Mouse (Mus musculus) limb, embryonic 15.5 days (tissue): ENCODE results near the gene Hlcs. TPM values are rescaled to one million over a fixed set of nuclear protein-coding genes. Genes with fewer than 3 reads are reported as not detected.

Source experiments
- ATAC-seq: fragments of 200-750 bp; cut with Nextera tagmentation; 2 replicates; pipeline ENCODE4 v1.8.0; 2017; ENCODE audit warnings: low read depth, moderate TSS enrichment; ENCODE audit not compliant: insufficient number of reproducible peaks, low FRiP score, low TSS enrichment
- H3K27ac ChIP-seq: fragments of 300-500 bp; sonication (generic); 2 replicates; pipeline ENCODE4 v1.5.1; 2015; ENCODE audit warnings: moderate library complexity, mild to moderate bottlenecking, inconsistent platforms
- H3K27me3 ChIP-seq: fragments of 300-500 bp; sonication (generic); 2 replicates; pipeline ENCODE4 v1.6.1; 2015; ENCODE audit warnings: inconsistent platforms
- H3K36me3 ChIP-seq: fragments of 300-500 bp; sonication (generic); 2 replicates; pipeline ENCODE4 v1.6.1; 2015; ENCODE audit warnings: inconsistent platforms
- H3K4me1 ChIP-seq: fragments of 300-500 bp; sonication (generic); 2 replicates; pipeline ENCODE4 v1.6.1; 2015; ENCODE audit warnings: inconsistent platforms
- H3K4me2 ChIP-seq: fragments of 300-500 bp; sonication (generic); 2 replicates; pipeline ENCODE4 v1.6.1; 2015; ENCODE audit warnings: mild to moderate bottlenecking, inconsistent platforms
- H3K4me3 ChIP-seq: fragments of 300-500 bp; sonication (generic); 2 replicates; pipeline ENCODE4 v1.5.1; 2015; ENCODE audit warnings: mild to moderate bottlenecking, inconsistent platforms
- H3K9ac ChIP-seq: fragments of 300-500 bp; sonication (generic); 2 replicates; pipeline ENCODE4 v1.6.1; 2015; ENCODE audit warnings: inconsistent platforms
- H3K9me3 ChIP-seq: fragments of 300-500 bp; sonication (generic); 2 replicates; pipeline ENCODE4 v1.6.1; 2016; ENCODE audit warnings: inconsistent platforms
- WGBS: fragments of 180-500 bp; shearing (Covaris S2); methylation state at CpG from one replicate; pipeline ENCODE4 v1.1.7; 2015; 5-methylcytosine and 5-hydroxymethylcytosine counted together
- microRNA-seq: library from miRNA; unstranded; fragments of <30 nt; microRNA quantifications from one replicate; pipeline ENCODE4, GENCODE M21; 2016
- polyA plus RNA-seq: library from polyadenylated mRNA; unstranded; fragments of >200 nt; fragmentation: Nextera tagmentation; extraction: Ambion mirVana; gene quantifications from 2 replicates; pipeline ENCODE4 v1.2.1, GENCODE M21; 2015

Hlcs gene
- polyA plus RNA-seq, 1 experiment from 2014 or later: 7.8 TPM

- no peak overlapping the region for H3K4me3 ChIP-seq
- no peak overlapping the region for H3K4me2 ChIP-seq
- WGBS: 5% methylated on average over 46 of the region's 46 CpGs
- H3K36me3 ChIP-seq: no peaks in the 10 kb centered on the region
- peaks cover 47% of the 10 kb centered on the region for H3K4me1 ChIP-seq
- no peak overlapping the region for H3K9ac ChIP-seq
- ATAC-seq: no peak
- H3K27me3 ChIP-seq: peaks cover 95% of the 10 kb centered on the region
- no peak overlapping the region for H3K27ac ChIP-seq
- no peaks in the 10 kb centered on the region for H3K9me3 ChIP-seq
These were observed 230.2 kb downstream of the Hlcs start for GRCm38 (mm10) chr16:94082960-94083847.

GRCm38 (mm10) chr16:94081996-94082708 is 231.2 kb downstream of the Hlcs start:
- Histone ChIP-seq H3K27me3 (peaks cover 94% of the 10 kb centered on the region), H3K4me1 (peaks cover 44% of the 10 kb centered on the region), H3K4me2 (no peak overlapping the region), H3K27ac (no peak overlapping the region), H3K9ac (no peak overlapping the region), H3K4me3 (no peak overlapping the region), H3K36me3 (no peaks in the 10 kb centered on the region), H3K9me3 (no peaks in the 10 kb centered on the region)
- WGBS: 10% methylated on average over 8 of the region's 8 CpGs
- no peak for ATAC-seq

- no peak for ATAC-seq
These were observed 231.8 kb downstream of the Hlcs start for GRCm38 (mm10) chr16:94081596-94081995.

GRCm38 (mm10) chr16:94079856-94080555 is 233.4 kb downstream of the Hlcs start:
- H3K9ac ChIP-seq: no peak overlapping the region
- no peak overlapping the region for H3K27ac ChIP-seq
- ATAC-seq: no peak
- H3K27me3 ChIP-seq: peaks cover 97% of the 10 kb centered on the region
- no peak overlapping the region for H3K4me3 ChIP-seq
- WGBS: 5% methylated on average over 13 of the region's 13 CpGs
- no peaks in the 10 kb centered on the region for H3K9me3 ChIP-seq
- peaks cover 27% of the 10 kb centered on the region for H3K4me1 ChIP-seq
- no peak overlapping the region for H3K4me2 ChIP-seq
- no peaks in the 10 kb centered on the region for H3K36me3 ChIP-seq

More at GRCm38 (mm10) chr16:94081596-94081995, 231.8 kb downstream of the Hlcs start:
- no peaks in the 10 kb centered on the region for H3K36me3 ChIP-seq
- H3K4me3 ChIP-seq: no peak overlapping the region
- no peak overlapping the region for H3K9ac ChIP-seq
- 25% methylated on average over 5 of the region's 5 CpGs for WGBS
- H3K27me3 ChIP-seq: peaks cover 94% of the 10 kb centered on the region
- no peak overlapping the region for H3K27ac ChIP-seq
- H3K9me3 ChIP-seq: no peaks in the 10 kb centered on the region
- H3K4me1 ChIP-seq: peaks cover 39% of the 10 kb centered on the region
- H3K4me2 ChIP-seq: no peak overlapping the region

GRCm38 (mm10) chr16:94079075-94079855 is 234.1 kb downstream of the Hlcs start:
- 1% methylated on average over 47 of the region's 47 CpGs for WGBS
- H3K4me3 ChIP-seq: peak overlapping the region; percentile 10; the same call in 1 of the 2 replicates

More at GRCm38 (mm10) chr16:94079075-94079855, 234.1 kb downstream of the Hlcs start:
- no peaks in the 10 kb centered on the region for H3K36me3 ChIP-seq
- no peaks in the 10 kb centered on the region for H3K9me3 ChIP-seq
- ATAC-seq: no peak
- H3K27ac ChIP-seq: no peak overlapping the region
- peaks cover 92% of the 10 kb centered on the region for H3K27me3 ChIP-seq
- no peak overlapping the region for H3K9ac ChIP-seq
- H3K4me2 ChIP-seq: peak overlapping the region; percentile 24; the same call in 1 of the 2 replicates
- H3K4me1 ChIP-seq: peaks cover 21% of the 10 kb centered on the region

Small RNA genes within 50 kb of the gene (microRNA-seq; reads per million reads assigned to microRNA genes)
- gene Gm23062: not detected

Other genes with a start within 250 kb of the Hlcs start
- 0.64 and 0.81 TPM in 2 replicates for gene Sim2, start 228.6 kb downstream of the Hlcs start, polyA plus RNA-seq
- gene Ripply3, start 14.8 kb upstream of the Hlcs start, polyA plus RNA-seq: 4.8 and 6.5 TPM in 2 replicates
- 228 and 237 TPM in 2 replicates for gene Ttc3, start 57.0 kb upstream of the Hlcs start, polyA plus RNA-seq
- 109 and 128 TPM in 2 replicates for gene Pigp, start 58.3 kb upstream of the Hlcs start, polyA plus RNA-seq
- gene Vps26c, start 213.3 kb upstream of the Hlcs start, polyA plus RNA-seq: 54.9 and 61.3 TPM in 2 replicates